8 mouse cellular contexts compared by ENCODE assay signal in the genomic region with DNA sequence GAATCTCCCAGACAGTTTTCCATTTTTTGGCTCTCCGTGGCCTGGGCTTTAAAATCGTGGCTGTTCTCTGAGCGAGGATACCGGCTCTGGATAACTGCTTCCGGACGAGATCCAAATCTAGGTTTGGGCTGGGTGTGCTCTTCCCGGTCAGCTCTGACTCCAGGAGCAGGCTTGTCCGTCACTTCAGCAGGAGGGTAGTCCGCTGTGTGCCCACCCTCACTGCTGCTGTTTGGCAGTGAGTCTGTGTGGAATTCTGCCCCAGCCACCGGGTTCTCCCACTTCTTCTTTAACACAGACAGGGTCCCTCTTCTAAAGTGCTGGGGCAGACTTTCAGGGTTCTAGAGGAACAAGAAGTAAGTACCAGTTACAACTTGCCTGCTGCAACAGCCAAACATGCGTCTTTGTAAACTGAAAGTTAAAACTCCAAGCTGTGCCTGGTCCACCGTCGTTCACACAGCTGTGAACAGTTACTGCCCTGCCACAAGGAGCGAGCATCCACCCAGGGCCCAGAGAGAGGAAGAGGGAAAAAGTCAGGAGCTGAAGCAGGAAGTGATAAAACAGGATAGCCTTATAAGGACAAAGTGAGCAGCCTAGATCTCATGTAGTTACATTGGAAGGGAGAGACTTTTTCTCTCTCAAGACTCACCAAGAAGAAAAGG. TPM values are rescaled to one million over a fixed set of nuclear protein-coding genes. Genes with fewer than 3 reads are reported as not detected.
DNase-seq lines count a peak whose midpoint lies in the region; ATAC-seq lines count a peak whose summit lies in the region.

No protein-coding gene starts in this region.

- peak overlapping the region; percentile 9 for H3K4me3 ChIP-seq in forebrain, embryonic 14.5 days (ENCODE audit: low read depth, low read length)
- peak overlapping the region; percentile 44 for H3K4me3 ChIP-seq in hindbrain, embryonic 10.5 days
- H3K4me3 ChIP-seq in liver, embryonic 12.5 days = peak overlapping the region; percentile 36
- H3K4me3 ChIP-seq in neural tube, embryonic 11.5 days (ENCODE audit: low read depth, low read length) = peak overlapping the region; percentile 28

- peak overlapping the region; percentile 18 for H3K9ac ChIP-seq in forebrain, embryonic 14.5 days (ENCODE audit: low read length)
- peak overlapping the region; percentile 45; the same call in 1 of the 2 replicates for H3K9ac ChIP-seq in liver, embryonic 12.5 days
- peak overlapping the region; percentile 47 for H3K9ac ChIP-seq in neural tube, embryonic 11.5 days (ENCODE audit: low read length)

- H3K4me1 ChIP-seq in forebrain, embryonic 14.5 days (ENCODE audit: control insufficient read depth, insufficient read depth, low read length) = peaks cover 12% of the 10 kb centered on the region
- peaks cover 34% of the 10 kb centered on the region for H3K4me1 ChIP-seq in hindbrain, embryonic 10.5 days (replicated peaks)
- H3K4me1 ChIP-seq in liver, embryonic 12.5 days = no peaks in the 10 kb centered on the region
- peaks cover 10% of the 10 kb centered on the region; the same call in 1 of the 2 replicates for H3K4me1 ChIP-seq in neural tube, embryonic 11.5 days (ENCODE audit: control insufficient read depth, insufficient read depth, low read length)

- no peak for ATAC-seq in forebrain, embryonic 14.5 days
- no peak for ATAC-seq in liver, embryonic 12.5 days
- ATAC-seq in neural tube, embryonic 11.5 days (ENCODE audit: insufficient read depth, low FRiP score, low TSS enrichment) = no peak
- no peak for ATAC-seq in megakaryocyte-erythroid progenitor cell, adult 5-6 weeks (replicated peaks; ENCODE audit: low FRiP score, low TSS enrichment, poor library complexity, severe bottlenecking)

- WGBS in forebrain, embryonic 14.5 days = 69% methylated on average over 14 of the region's 14 CpGs
- 58% methylated on average over 14 of the region's 14 CpGs for WGBS in hindbrain, embryonic 10.5 days
- WGBS in liver, embryonic 12.5 days (ENCODE audit: insufficient replicate concordance) = 22% methylated on average over 14 of the region's 14 CpGs
- 45% methylated on average over 14 of the region's 14 CpGs for WGBS in neural tube, embryonic 11.5 days

- H3K9me3 ChIP-seq in forebrain, embryonic 14.5 days (replicated peaks; ENCODE audit: control insufficient read depth, low read length) = no peaks in the 10 kb centered on the region
- H3K9me3 ChIP-seq in hindbrain, embryonic 10.5 days = 0 out of 2 replicates have a peak, but pooled peaks cover 3% of the 10 kb centered on the region
- H3K9me3 ChIP-seq in liver, embryonic 12.5 days (replicated peaks) = no peaks in the 10 kb centered on the region
- H3K9me3 ChIP-seq in neural tube, embryonic 11.5 days (ENCODE audit: control insufficient read depth, low read length) = no peaks in the 10 kb centered on the region

- peak; percentile 31 to 45 for DNase-seq in adrenal gland, adult 18-20 months (ENCODE audit: low spot score in 2 of 2)
- no peak for DNase-seq in adrenal gland, postnatal 25 days
- no peak for DNase-seq in forebrain, embryonic 14.5 days (ENCODE audit: low spot score)
- peak; percentile 38 for DNase-seq in hindbrain, embryonic 10.5 days (ENCODE audit: low spot score)
- peak; percentile 45 for DNase-seq in neural tube, embryonic 11.5 days (ENCODE audit: low spot score)
- DNase-seq in layer of hippocampus, postnatal 36 days = no peak

- H3K4me2 ChIP-seq in forebrain, embryonic 14.5 days (ENCODE audit: low read length) = peak overlapping the region; percentile 45
- peak overlapping the region; percentile 46 for H3K4me2 ChIP-seq in liver, embryonic 12.5 days
- peak overlapping the region; percentile 45 for H3K4me2 ChIP-seq in neural tube, embryonic 11.5 days (ENCODE audit: low read depth)

- H3K27ac ChIP-seq in forebrain, embryonic 14.5 days (ENCODE audit: low read depth, low read length) = peak overlapping the region; percentile 81
- H3K27ac ChIP-seq in hindbrain, embryonic 10.5 days = peak overlapping the region; percentile 87
- peak overlapping the region; percentile 47; the same call in 1 of the 2 replicates for H3K27ac ChIP-seq in liver, embryonic 12.5 days
- peak overlapping the region; percentile 80 for H3K27ac ChIP-seq in neural tube, embryonic 11.5 days (ENCODE audit: low read depth, low read length)

- H3K36me3 ChIP-seq in forebrain, embryonic 14.5 days (ENCODE audit: control insufficient read depth, insufficient read depth, low read length) = 0 out of 2 replicates have a peak, but pooled peaks cover 5% of the 10 kb centered on the region
- H3K36me3 ChIP-seq in hindbrain, embryonic 10.5 days = peaks cover 12% of the 10 kb centered on the region
- H3K36me3 ChIP-seq in liver, embryonic 12.5 days = peaks cover 12% of the 10 kb centered on the region
- no peaks in the 10 kb centered on the region; the same call in 1 of the 2 replicates for H3K36me3 ChIP-seq in neural tube, embryonic 11.5 days (ENCODE audit: control insufficient read depth, insufficient read depth, low read length)

- H3K27me3 ChIP-seq in forebrain, embryonic 14.5 days (replicated peaks; ENCODE audit: control insufficient read depth, insufficient read depth, low read length) = no peaks in the 10 kb centered on the region
- no peaks in the 10 kb centered on the region for H3K27me3 ChIP-seq in hindbrain, embryonic 10.5 days (ENCODE audit: insufficient read depth, poor library complexity, severe bottlenecking)
- no peaks in the 10 kb centered on the region for H3K27me3 ChIP-seq in liver, embryonic 12.5 days (replicated peaks)
- H3K27me3 ChIP-seq in neural tube, embryonic 11.5 days (ENCODE audit: control insufficient read depth, insufficient read depth, low read length) = no peaks in the 10 kb centered on the region

RNA-seq across cellular contexts. Expression of a gene that starts 47.1 kb away (rescaled TPM):
- 10 to 100 TPM; 40.8 to 53.7 TPM for total RNA-seq in adrenal gland, adult 18-20 months (2021)
- 47.5 and 61.7 TPM in 2 replicates for total RNA-seq in adrenal gland, postnatal 25 days (2021)
- 71.9 and 72.5 TPM in 2 replicates for polyA plus RNA-seq in forebrain, embryonic 14.5 days (2014; fragmentation: Nextera tagmentation; extraction: Ambion mirVana)
- polyA plus RNA-seq in hindbrain, embryonic 10.5 days (2016; fragmentation: Nextera tagmentation; extraction: Ambion mirVana) = 59.1 and 61.3 TPM in 2 replicates
- 17.8 and 19.1 TPM in 2 replicates for polyA plus RNA-seq in liver, embryonic 12.5 days (2016; fragmentation: Nextera tagmentation; extraction: Ambion mirVana)
- 65.1 and 69.7 TPM in 2 replicates for polyA plus RNA-seq in neural tube, embryonic 11.5 days (2014; fragmentation: Nextera tagmentation; extraction: Ambion mirVana)
- total RNA-seq in megakaryocyte-erythroid progenitor cell, adult 5-6 weeks (2014; fragmentation: Nextera tagmentation) = 2.4 and 7.2 TPM in 2 replicates
- 2.2 and 8.3 TPM in 2 replicates for total RNA-seq in megakaryocyte-erythroid progenitor cell, adult 5-6 weeks (2017)
- total RNA-seq in layer of hippocampus, postnatal 36 days (2021) = 10 to 100 TPM; 29.6 to 30.2 TPM

RNA-seq across cellular contexts. Expression of a gene that starts 55.5 kb away (rescaled TPM):
- total RNA-seq in adrenal gland, adult 18-20 months (2021) = 10 to 100 TPM; 35.4 to 39.9 TPM
- total RNA-seq in adrenal gland, postnatal 25 days (2021) = 40.3 and 42.4 TPM in 2 replicates
- 27.0 and 32.1 TPM in 2 replicates for polyA plus RNA-seq in forebrain, embryonic 14.5 days (2014; fragmentation: Nextera tagmentation; extraction: Ambion mirVana)
- 29.5 and 33.4 TPM in 2 replicates for polyA plus RNA-seq in hindbrain, embryonic 10.5 days (2016; fragmentation: Nextera tagmentation; extraction: Ambion mirVana)
- 10.6 and 11.0 TPM in 2 replicates for polyA plus RNA-seq in liver, embryonic 12.5 days (2016; fragmentation: Nextera tagmentation; extraction: Ambion mirVana)
- 33.1 and 40.0 TPM in 2 replicates for polyA plus RNA-seq in neural tube, embryonic 11.5 days (2014; fragmentation: Nextera tagmentation; extraction: Ambion mirVana)
- 0.09 TPM in 1 of 2 replicates, not detected in the other for total RNA-seq in megakaryocyte-erythroid progenitor cell, adult 5-6 weeks (2014; fragmentation: Nextera tagmentation)
- 0.11 TPM in 1 of 2 replicates, not detected in the other for total RNA-seq in megakaryocyte-erythroid progenitor cell, adult 5-6 weeks (2017)
- 10 to 100 TPM; 11.6 to 12.4 TPM for total RNA-seq in layer of hippocampus, postnatal 36 days (2021)

Comparison
In these comparisons a context has a peak if more than half of its experiments do, and no peak if none do; other contexts are left out.
1. DNase-seq: peak in adrenal gland, adult 18-20 months (2 of 2), hindbrain, embryonic 10.5 days (single experiment) and neural tube, embryonic 11.5 days (single experiment); none in adrenal gland, postnatal 25 days (single experiment), forebrain, embryonic 14.5 days (single experiment) and layer of hippocampus, postnatal 36 days (0 of 2).
2. RNA of a gene that starts 55.5 kb away (total RNA-seq): 40.3 to 42.4 TPM in adrenal gland, postnatal 25 days, 35.4 to 39.9 TPM in adrenal gland, adult 18-20 months and 11.6 to 12.4 TPM in layer of hippocampus, postnatal 36 days; 0.09 to 0.11 TPM in megakaryocyte-erythroid progenitor cell, adult 5-6 weeks; every median in the first group is over 10 times any median in the second.
3. Peak in every context shown above with its lines, with median percentiles within 50 percentile points of each other: H3K27ac ChIP-seq, H3K4me2 ChIP-seq, H3K4me3 ChIP-seq and H3K9ac ChIP-seq.